Mouse (Mus musculus) small intestine, adult 2 months (tissue): ENCODE results near the gene AI481877.

Source experiments
- CTCF ChIP-seq: fragments of 200-500 bp; IDR thresholded peaks from 2 replicates; pipeline ENCODE4 v1.5.1; 2012; ENCODE audit warnings: low read depth, mild to moderate bottlenecking, control low read depth, inconsistent platforms, low read length, moderate library complexity, mixed read lengths; ENCODE audit not compliant: insufficient replicate concordance, insufficient read length; ENCODE audit errors: extremely low read depth
- POLR2A ChIP-seq: fragments of 200-500 bp; IDR thresholded peaks from 2 replicates; pipeline ENCODE4 v1.6.1; 2012; ENCODE audit warnings: low read depth, mild to moderate bottlenecking, control low read depth, inconsistent platforms, low read length, moderate library complexity

DNA sequence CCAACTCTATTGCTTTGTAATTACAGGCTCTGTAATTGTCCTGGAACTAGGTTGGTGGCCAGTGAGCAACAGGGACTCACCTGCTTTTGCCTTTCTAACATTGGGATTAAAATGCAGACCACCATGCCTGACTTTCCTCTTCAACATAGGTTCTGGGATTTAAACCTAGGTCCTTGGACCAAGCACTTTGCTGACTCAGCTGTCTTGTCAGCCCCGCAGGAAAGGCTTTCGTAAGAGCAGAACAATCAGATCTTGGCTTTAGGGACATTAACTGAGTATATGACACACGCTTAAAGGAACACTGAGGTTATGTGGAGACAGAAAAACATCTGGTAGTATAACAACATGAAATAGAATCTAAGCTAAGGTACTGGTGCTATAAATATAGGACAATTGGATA lies 80.9 kb downstream of the AI481877 start:
- TF ChIP-seq CTCF: no peak
- TF ChIP-seq POLR2A: no peak
